Mouse (Mus musculus): ENCODE measurements around the gene Gm17482. TPM values are rescaled to one million over a fixed set of nuclear protein-coding genes. Genes with fewer than 3 reads are reported as not detected.

Gm17482 gene
- not detected in 2 replicates for polyA plus RNA-seq (2016; fragmentation: Nextera tagmentation; extraction: Ambion mirVana)

DNA sequence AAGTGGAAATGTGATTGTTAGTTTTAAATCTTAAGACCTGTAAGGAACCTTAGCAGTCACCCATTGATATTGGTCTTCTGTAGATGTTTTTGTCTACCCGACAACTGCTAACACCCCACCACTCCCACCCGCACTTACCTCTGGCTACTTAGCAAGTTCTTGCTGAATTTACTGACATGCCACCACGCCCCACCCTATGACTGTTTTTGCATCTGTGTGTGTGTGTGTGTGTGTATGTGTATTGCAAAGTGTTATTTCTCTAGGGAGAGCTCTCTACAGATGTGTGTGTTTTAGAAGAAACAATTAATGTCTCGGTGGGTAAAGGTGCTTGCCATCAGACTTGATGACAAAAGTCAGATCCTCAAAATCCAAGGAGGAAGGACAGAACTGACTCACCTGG, at the start of gene Gm17482:
Gm17482 (plus strand) TSS at position 301 of the 400 bp plus-strand sequence.
- WGBS = 71% methylated on average over 4 of the region's 4 CpGs

DNA sequence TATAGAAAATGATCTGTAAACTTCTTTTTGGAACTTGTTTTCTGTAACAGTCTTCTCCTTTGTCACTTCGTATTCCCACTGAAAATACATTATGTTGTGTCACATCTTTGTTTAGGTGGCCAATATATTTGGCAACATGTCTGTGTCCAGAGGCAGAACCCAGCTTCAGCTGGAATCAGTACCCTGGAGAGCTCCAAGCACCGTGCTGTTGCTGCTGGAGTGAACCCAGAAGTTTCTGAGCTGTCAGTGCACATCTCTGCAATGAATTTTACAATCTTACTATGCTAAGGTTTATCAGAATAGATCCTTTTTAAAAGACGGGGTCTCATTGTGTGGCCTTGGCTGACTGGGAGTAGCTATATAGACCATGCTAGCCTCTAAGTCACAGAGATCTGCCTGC, 48.3 kb upstream of the Gm17482 start:
- no peaks in the 10 kb centered on the region for H3K36me3 ChIP-seq (replicated peaks)
- H3K9me3 ChIP-seq = no peaks in the 10 kb centered on the region
- H3K27ac ChIP-seq (replicated peaks) = no peak overlapping the region
- H3K27me3 ChIP-seq (replicated peaks; ENCODE audit: low read depth, poor library complexity, severe bottlenecking) = no peaks in the 10 kb centered on the region
- no peaks in the 10 kb centered on the region for H3K4me1 ChIP-seq
- WGBS = 39% methylated on average over 3 of the region's 3 CpGs
- peak; percentile 69 for DNase-seq (ENCODE audit: low spot score)
- H3K4me3 ChIP-seq = no peak overlapping the region

More for the DNA sequence above, at the start of gene Gm17482:
- no peaks in the 10 kb centered on the region for H3K9me3 ChIP-seq
- H3K4me1 ChIP-seq = peaks cover 14% of the 10 kb centered on the region
- H3K36me3 ChIP-seq (replicated peaks) = no peaks in the 10 kb centered on the region
- DNase-seq (ENCODE audit: low spot score) = no peak
- no peaks in the 10 kb centered on the region for H3K27me3 ChIP-seq (replicated peaks; ENCODE audit: low read depth, poor library complexity, severe bottlenecking)
- H3K4me3 ChIP-seq = no peak within 1 kb of the TSS
- no peak within 1 kb of the TSS for H3K27ac ChIP-seq (replicated peaks)

DNA sequence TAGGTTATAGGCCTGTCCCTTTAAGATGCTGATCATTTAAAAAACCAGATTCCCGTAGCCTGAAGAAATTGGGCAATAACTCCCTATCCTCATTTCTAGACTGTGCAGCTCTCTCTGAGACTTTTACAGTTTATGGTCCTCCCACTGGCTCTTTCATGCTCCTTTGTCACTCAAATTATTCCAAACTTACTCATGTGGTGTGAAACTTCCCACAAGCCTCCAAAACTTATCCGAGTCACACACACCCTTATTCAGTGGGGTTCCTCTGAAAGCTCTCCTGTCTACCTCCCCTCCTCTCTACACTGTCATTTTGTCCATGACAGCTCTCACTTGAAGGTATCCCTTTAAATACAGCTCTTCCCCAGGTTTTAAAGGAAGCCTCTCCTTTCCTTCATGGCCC, 46.0 kb upstream of the Gm17482 start:
- WGBS = 86% methylated on average over 2 of the region's 2 CpGs
- H3K27ac ChIP-seq (replicated peaks) = no peak overlapping the region
- no peaks in the 10 kb centered on the region for H3K36me3 ChIP-seq (replicated peaks)
- H3K4me1 ChIP-seq = no peaks in the 10 kb centered on the region
- no peak for DNase-seq (ENCODE audit: low spot score)
- no peaks in the 10 kb centered on the region for H3K27me3 ChIP-seq (replicated peaks; ENCODE audit: low read depth, poor library complexity, severe bottlenecking)
- H3K9me3 ChIP-seq = no peaks in the 10 kb centered on the region
- no peak overlapping the region for H3K4me3 ChIP-seq

DNA sequence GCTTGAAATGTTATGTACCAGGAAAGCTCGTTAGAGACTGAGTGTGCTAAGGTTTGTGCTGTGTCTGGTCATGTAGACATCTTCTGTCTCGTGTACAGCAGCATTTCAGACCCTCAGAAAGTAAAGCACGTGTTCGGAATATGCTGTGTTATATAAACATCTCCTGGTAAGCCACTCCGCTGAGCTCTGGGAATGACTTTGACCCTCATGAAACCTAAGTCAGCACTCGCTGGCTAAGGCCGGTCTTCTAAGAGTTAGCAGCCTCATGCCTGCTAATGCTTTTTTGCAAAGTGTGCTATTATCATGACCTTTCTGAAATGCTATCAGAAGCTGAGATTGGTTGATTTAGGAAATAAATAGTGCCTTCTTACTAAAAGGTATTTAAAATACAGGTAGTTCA, 36.0 kb upstream of the Gm17482 start:
- no peak overlapping the region for H3K27ac ChIP-seq (replicated peaks)
- H3K27me3 ChIP-seq (replicated peaks; ENCODE audit: low read depth, poor library complexity, severe bottlenecking) = no peaks in the 10 kb centered on the region
- H3K4me3 ChIP-seq = no peak overlapping the region
- no peak for DNase-seq (ENCODE audit: low spot score)
- WGBS = 68% methylated on average over 7 of the region's 7 CpGs
- no peaks in the 10 kb centered on the region for H3K36me3 ChIP-seq (replicated peaks)
- no peaks in the 10 kb centered on the region for H3K9me3 ChIP-seq
- no peaks in the 10 kb centered on the region for H3K4me1 ChIP-seq

DNA sequence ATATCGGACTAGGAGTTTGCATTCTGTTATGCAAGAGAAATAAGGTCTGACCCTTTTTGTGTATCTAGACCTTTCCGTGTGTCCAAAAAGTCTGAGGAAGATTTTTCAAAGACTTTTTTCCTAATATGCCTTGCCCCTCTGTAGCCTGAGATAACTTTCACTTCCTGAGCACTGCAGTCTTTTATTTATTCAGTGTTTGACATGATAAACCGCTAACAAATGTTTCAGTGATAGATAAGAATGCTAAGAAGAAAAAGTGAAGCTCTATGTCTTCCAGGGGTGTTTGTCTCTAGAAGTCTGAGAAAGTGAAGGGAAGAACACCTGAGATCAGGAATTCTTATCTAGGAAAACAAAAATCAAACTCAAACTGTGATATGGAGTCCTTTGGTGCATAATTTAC, 26.4 kb upstream of the Gm17482 start:
- no peak overlapping the region for H3K27ac ChIP-seq (replicated peaks)
- no peak overlapping the region for H3K4me3 ChIP-seq
- WGBS = 87% methylated on average over 3 of the region's 3 CpGs
- no peaks in the 10 kb centered on the region for H3K9me3 ChIP-seq
- H3K27me3 ChIP-seq (replicated peaks; ENCODE audit: low read depth, poor library complexity, severe bottlenecking) = no peaks in the 10 kb centered on the region
- DNase-seq (ENCODE audit: low spot score) = no peak
- no peaks in the 10 kb centered on the region for H3K4me1 ChIP-seq
- no peaks in the 10 kb centered on the region for H3K36me3 ChIP-seq (replicated peaks)

DNA sequence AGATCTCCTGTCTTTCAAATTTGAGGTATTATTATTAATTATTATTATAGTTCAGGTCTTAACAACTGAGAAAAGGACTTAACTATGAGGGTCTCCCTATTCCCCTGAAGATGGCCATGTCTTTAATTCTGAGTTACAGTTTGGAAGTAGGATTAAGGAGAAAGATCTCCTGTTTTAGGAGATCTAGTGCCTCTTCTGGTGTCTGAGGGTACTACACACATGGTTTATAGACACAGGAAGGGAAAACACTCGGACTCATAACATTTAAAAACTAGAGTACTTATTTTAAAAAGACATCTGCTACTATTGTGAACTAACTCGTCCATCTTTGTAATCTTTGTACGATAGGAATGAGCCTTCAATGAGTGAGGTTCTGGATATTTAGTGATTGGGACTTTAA, 24.1 kb upstream of the Gm17482 start:
- H3K4me1 ChIP-seq = no peaks in the 10 kb centered on the region
- no peak overlapping the region for H3K27ac ChIP-seq (replicated peaks)
- H3K27me3 ChIP-seq (replicated peaks; ENCODE audit: low read depth, poor library complexity, severe bottlenecking) = no peaks in the 10 kb centered on the region
- no peak for DNase-seq (ENCODE audit: low spot score)
- no peak overlapping the region for H3K4me3 ChIP-seq
- no peaks in the 10 kb centered on the region for H3K9me3 ChIP-seq
- no peaks in the 10 kb centered on the region for H3K36me3 ChIP-seq (replicated peaks)
- 78% methylated on average over 3 of the region's 3 CpGs for WGBS

DNA sequence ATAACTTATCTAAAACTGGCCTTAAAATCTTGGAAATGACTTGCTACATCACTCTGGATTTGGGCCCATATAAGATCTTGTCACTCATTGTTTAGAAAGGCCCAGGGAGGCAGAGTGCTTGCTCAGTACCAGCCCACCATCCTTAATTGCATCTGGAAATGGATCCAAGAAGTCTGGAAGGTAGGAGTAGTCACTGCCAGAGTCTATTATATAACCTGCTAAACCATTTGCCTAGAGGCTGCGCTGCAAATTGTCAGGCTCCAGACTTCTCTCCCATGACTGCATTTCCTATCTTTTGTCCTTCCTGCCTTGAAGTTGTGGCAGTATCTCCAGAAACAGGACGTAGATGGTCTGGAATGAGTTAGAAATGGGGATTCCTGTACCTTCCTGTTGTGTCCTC, 17.0 kb upstream of the Gm17482 start:
- Histone ChIP-seq H3K27ac (replicated peaks) (no peak overlapping the region), H3K4me3 (no peak overlapping the region), H3K4me1 (peaks cover 14% of the 10 kb centered on the region), H3K27me3 (replicated peaks; ENCODE audit: low read depth, poor library complexity, severe bottlenecking) (no peaks in the 10 kb centered on the region), H3K36me3 (replicated peaks) (no peaks in the 10 kb centered on the region), H3K9me3 (no peaks in the 10 kb centered on the region)
- 71% methylated on average over 2 of the region's 2 CpGs for WGBS
- no peak for DNase-seq (ENCODE audit: low spot score)

DNA sequence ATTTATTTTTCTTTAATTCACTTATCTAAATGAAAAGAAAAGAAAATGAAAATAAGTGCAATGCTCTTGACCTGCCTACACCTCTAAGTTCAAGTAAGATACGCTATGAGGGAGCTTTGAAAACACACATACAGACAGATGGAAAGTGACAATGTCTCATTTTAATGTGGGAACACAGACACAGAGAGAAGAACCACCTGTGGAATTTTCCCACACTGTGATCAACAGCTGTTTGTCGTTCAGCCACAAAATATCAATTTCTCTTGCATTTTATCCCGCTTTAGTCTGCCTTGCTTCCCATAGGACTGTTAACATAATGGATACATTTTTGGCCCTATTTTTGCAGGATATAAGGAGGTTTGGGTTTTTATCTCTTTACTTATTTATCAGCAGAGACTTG, 16.3 kb upstream of the Gm17482 start:
- H3K27me3 ChIP-seq (replicated peaks; ENCODE audit: low read depth, poor library complexity, severe bottlenecking) = no peaks in the 10 kb centered on the region
- peaks cover 14% of the 10 kb centered on the region for H3K4me1 ChIP-seq
- no peaks in the 10 kb centered on the region for H3K9me3 ChIP-seq
- H3K27ac ChIP-seq (replicated peaks) = no peak overlapping the region
- no peak for DNase-seq (ENCODE audit: low spot score)
- 87% methylated on average over 3 of the region's 3 CpGs for WGBS
- no peak overlapping the region for H3K4me3 ChIP-seq
- H3K36me3 ChIP-seq (replicated peaks) = no peaks in the 10 kb centered on the region

DNA sequence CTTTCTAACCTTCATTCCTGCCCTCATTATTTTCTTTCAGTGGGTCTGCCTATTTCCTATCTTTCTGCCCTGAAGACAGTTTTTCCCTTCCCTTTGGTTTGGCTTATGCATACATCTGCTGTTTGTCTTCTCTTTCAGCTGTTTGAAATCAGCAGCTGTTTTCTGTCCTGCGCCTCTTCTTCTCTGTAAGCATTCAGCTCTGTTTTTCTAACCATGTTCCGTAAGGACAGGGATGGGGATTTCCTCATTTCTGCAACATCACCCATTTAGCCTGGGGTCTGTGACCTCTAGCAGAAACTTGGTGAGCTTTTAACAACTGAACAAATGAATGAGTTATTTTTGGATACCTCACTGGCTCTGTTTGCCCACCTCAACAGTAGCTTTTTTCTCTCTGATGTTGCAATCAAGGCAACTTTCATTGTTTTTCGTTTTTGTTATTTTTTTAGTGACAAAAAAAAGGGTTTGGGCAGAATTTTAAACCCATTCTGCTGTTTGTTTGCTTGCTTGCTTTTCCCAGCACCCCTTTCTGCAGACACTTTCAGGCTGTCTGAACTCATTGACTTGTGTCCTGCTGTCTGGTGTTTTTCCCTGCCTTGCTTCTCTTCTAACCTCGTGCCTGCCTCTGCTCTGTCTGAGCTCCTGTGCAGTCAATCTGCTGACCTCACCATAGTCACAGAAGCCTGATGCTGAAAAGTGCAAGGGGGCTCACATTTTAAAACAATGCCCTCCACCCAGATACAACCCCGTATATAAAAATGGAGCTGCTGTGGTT, 14.8 kb upstream of the Gm17482 start:
- peaks cover 14% of the 10 kb centered on the region for H3K4me1 ChIP-seq
- no peak overlapping the region for H3K4me3 ChIP-seq
- H3K36me3 ChIP-seq (replicated peaks) = no peaks in the 10 kb centered on the region
- WGBS = 54% methylated on average over 5 of the region's 5 CpGs
- no peaks in the 10 kb centered on the region for H3K27me3 ChIP-seq (replicated peaks; ENCODE audit: low read depth, poor library complexity, severe bottlenecking)
- H3K27ac ChIP-seq (replicated peaks) = no peak overlapping the region; the same call in 1 of the 2 replicates
- no peaks in the 10 kb centered on the region for H3K9me3 ChIP-seq
- no peak for DNase-seq (ENCODE audit: low spot score)

DNA sequence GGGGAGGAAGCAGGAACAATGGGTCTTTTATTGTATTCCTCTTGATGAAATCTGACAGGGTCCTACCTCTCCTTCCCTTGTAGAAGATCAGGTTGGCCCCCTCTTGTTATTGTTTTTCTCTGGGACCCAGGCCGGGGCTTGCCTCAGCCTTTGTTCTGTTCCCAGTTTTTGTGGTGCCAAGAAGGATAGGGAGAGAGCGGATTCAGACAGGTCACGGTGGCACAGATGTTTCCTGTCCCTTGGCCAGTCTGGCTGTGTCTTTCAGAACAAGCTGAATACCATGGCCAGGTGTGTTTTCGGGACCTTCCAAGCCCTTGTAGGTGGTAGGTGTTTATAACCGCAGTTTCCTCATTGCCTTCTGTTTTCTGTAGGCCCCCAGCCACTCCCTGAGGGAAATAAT, 14.0 kb upstream of the Gm17482 start:
- Histone ChIP-seq H3K4me1 (peaks cover 14% of the 10 kb centered on the region), H3K4me3 (no peak overlapping the region), H3K27ac (replicated peaks) (peak overlapping the region; percentile 30; the same call in 1 of the 2 replicates), H3K36me3 (replicated peaks) (no peaks in the 10 kb centered on the region), H3K9me3 (no peaks in the 10 kb centered on the region), H3K27me3 (replicated peaks; ENCODE audit: low read depth, poor library complexity, severe bottlenecking) (no peaks in the 10 kb centered on the region)
- WGBS = 45% methylated on average over 5 of the region's 5 CpGs
- DNase-seq (ENCODE audit: low spot score) = no peak

DNA sequence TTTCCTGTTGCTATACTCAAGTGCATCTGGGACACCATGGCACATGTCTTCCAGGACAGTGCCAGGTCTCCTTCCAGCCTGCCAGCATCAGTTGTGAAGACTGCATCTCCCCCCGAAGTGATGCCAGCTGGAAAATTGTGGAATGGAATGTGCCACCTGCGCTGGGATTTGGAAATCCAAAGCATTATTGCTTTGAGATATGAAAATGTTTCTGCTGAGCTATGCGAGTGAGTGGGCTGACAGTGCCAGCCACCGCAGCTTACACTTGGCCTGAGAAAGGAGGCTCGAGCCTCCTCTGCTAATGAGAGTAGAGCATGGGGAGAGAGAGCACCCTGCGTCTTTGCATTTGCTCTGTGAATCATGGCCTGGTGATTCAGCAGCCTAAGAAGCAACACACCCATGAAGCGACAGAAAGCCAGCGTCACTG, 5.9 kb upstream of the Gm17482 start:
- WGBS = 86% methylated on average over 8 of the region's 8 CpGs
- H3K27me3 ChIP-seq (replicated peaks; ENCODE audit: low read depth, poor library complexity, severe bottlenecking) = no peaks in the 10 kb centered on the region
- no peak overlapping the region for H3K27ac ChIP-seq (replicated peaks)
- no peaks in the 10 kb centered on the region for H3K9me3 ChIP-seq
- H3K4me3 ChIP-seq = no peak overlapping the region
- H3K36me3 ChIP-seq (replicated peaks) = no peaks in the 10 kb centered on the region
- DNase-seq (ENCODE audit: low spot score) = no peak
- peaks cover 14% of the 10 kb centered on the region for H3K4me1 ChIP-seq

DNA sequence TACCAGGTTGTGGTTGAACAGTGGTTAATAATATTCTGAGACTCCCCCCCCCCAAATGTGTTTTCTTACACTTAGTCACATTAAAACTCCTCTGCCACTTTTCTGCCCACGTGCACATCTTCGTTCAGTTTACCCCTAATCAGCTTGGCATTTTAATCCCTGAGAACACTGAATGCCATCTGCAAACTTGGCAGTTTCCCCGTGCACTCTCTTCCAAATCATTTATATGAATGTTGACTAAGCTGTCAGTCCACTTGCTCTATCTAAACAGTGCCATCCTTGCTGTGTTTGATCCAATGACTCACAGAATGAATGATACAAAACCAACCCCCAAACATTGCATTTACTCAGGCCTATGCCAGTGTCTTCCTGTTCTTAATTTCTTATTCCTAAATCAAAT, 1.6 kb upstream of the Gm17482 start:
- H3K9me3 ChIP-seq = no peaks in the 10 kb centered on the region
- no peak overlapping the region for H3K27ac ChIP-seq (replicated peaks)
- no peak overlapping the region for H3K4me3 ChIP-seq
- no peaks in the 10 kb centered on the region for H3K36me3 ChIP-seq (replicated peaks)
- H3K27me3 ChIP-seq (replicated peaks; ENCODE audit: low read depth, poor library complexity, severe bottlenecking) = no peaks in the 10 kb centered on the region
- peaks cover 14% of the 10 kb centered on the region for H3K4me1 ChIP-seq
- DNase-seq (ENCODE audit: low spot score) = no peak
- 77% methylated on average over 3 of the region's 3 CpGs for WGBS

DNA sequence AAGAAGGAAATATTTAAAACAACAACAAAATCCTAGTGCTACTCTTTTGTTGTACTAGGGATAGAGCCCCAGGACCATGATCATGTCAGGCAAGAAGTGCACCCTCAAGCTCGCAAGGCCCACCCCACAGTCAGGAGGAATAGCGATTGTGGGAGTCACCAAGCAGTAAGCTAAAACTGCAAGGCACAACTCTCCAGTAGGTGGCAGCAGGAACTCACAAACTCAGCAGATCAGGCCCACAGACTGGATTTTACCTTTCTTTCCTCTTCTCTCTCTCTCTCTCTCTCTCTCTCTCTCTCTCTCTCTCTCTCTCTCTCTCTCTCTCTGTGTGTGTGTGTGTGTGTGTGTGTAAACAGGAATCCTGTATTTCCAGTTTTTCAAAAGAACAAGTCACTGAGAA, 386 bp downstream of the Gm17482 start:
- H3K27ac ChIP-seq (replicated peaks) = no peak overlapping the region
- WGBS = 11% methylated on average over 2 of the region's 2 CpGs

More for the DNA sequence above, 386 bp downstream of the Gm17482 start:
- no peak overlapping the region for H3K4me3 ChIP-seq
- no peaks in the 10 kb centered on the region for H3K36me3 ChIP-seq (replicated peaks)
- DNase-seq (ENCODE audit: low spot score) = peak; percentile 75
- H3K27me3 ChIP-seq (replicated peaks; ENCODE audit: low read depth, poor library complexity, severe bottlenecking) = no peaks in the 10 kb centered on the region
- no peaks in the 10 kb centered on the region for H3K9me3 ChIP-seq
- H3K4me1 ChIP-seq = peaks cover 14% of the 10 kb centered on the region
